Mouse (Mus musculus) heart, postnatal 36 days (tissue): Measurements from ENCODE around the gene Agmo. TPM values are rescaled to one million over a fixed set of nuclear protein-coding genes. Genes with fewer than 3 reads are reported as not detected.

Experiments
- DNase-seq, 2 experiments: peaks; one replicate each; pipeline ENCODE4 v3.0.0; 2021 to 2022
- intact Hi-C: fragments of 180-260 bp; cut with DNase I; formaldehyde crosslinking; loops from one replicate; pipeline ENCODE4 v1.15.1; 2025
- total RNA-seq, 2 experiments: library from RNA; stranded (reverse); gene quantifications; 2 replicates each; pipeline ENCODE4 v1.2.3; 2021

Gene Agmo
- total RNA-seq, 2 experiments from 2014 or later, result 1.7 to 2.2 TPM

- intact Hi-C loops, result no loop called here
- no peak for DNase-seq
Observed at GRCm38 (mm10) chr12:37612837-37613236, 371.4 kb downstream of the Agmo start.

- intact Hi-C loops, result no loop called here
- no peak for DNase-seq
Observed at GRCm38 (mm10) chr12:37614769-37615168, 373.3 kb downstream of the Agmo start.

GRCm38 (mm10) chr12:37624078-37624477 lies 382.6 kb downstream of the Agmo start:
- DNase-seq, result no peak
- intact Hi-C loops, result no loop called here

Other genes starting within 250 kb of the Agmo start
- 10 to 100 TPM; 16.0 to 16.2 TPM for gene Meox2, start 133.1 kb upstream of the Agmo start, total RNA-seq